Mouse (Mus musculus): ENCODE results near the gene Cyba.

DNA sequence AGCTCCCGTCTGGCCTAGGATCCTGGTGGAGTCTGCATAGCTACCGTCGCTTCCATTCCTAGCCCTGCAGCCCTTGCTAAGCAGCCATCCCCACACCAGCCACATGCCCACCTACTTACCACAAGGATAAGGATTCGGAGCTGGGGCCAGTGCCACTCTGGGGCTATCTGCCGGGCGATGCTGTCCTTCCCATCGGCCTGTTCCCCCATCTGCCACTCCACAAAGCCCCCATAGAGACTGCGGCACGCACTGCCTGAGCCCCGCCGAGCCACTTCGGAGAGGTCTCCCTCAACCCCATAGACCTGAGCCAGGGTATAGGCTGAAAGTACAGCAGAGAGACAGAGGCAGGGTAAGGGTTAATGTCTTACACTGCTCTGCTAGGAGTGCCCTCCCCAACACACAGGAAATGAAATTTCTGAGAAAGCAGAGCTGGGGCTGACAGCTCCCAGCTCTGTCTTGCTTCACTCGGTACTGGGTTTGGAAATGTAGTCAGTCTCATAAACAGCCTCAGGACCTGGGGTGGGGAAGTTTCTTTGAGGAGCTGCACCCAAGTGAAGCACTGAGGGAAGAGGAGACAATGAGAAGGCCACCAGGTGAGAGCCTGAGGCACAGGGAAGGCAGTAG, 5.1 kb upstream of the Cyba start:
- TF ChIP-seq POLR2A (IDR thresholded peaks at IDR 0.05; ENCODE audit: low read depth, low read length): no peak
- TF ChIP-seq CTCF (IDR thresholded peaks at IDR 0.05; ENCODE audit: borderline replicate concordance, insufficient read depth, low read length): no peak

All from embryonic fibroblast, embryonic 13.5 days (primary cell).